Mouse (Mus musculus): ENCODE measurements around the gene Swi5. TPM values are rescaled to one million over a fixed set of nuclear protein-coding genes. Genes with fewer than 3 reads are reported as not detected.
A peak's percentile ranks its signal among the peaks of the same experiment; 100 is the strongest.
"Not testable (repeated sequence)": the region's sequence is repeated elsewhere in the genome, so short reads cannot be mapped to it uniquely, and the experiment has no call there.

The Swi5 gene
- total RNA-seq, 2 experiments from 2014 or later = 212 to 222 TPM

DNA sequence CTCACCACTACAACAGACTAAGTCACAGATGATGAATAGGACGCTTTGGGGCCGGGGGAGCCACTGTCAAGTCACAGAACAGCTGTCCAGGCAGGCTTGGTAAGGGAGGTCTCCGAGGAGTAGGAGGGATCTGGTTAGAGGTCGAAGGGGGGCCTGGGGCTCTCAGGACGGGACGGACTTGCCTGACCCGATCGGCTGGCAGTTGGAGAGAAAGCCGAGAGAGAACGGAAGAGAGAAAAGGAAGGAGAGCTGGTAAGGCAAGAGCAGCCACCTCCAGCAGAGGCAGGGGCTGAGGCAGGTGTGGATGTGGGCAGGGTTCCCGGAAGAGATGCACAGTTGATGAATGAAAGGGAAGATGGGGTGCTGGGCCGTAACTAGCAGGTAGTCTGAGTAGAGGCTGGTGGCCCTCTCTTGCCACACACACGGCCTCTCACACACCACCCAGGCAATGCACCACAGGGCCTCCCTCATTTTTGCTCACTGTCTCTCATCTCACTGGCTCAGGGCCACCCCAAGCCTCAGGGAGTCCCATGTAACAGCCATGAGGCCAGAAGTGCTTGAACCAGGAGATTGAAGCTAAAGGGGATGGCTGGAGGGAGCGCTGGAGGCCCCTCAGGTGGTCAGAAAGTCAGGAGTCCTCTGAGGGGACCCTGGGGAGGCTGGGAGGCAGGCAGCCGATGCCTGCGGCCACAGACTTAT is 21.1 kb upstream of the Swi5 start:
- Histone ChIP-seq H3K4me3 (no peak overlapping the region), H3K27ac (no peak overlapping the region)
- peak in 1 of 2 experiments; percentile 16 for DNase-seq (ENCODE audit: low spot score in 2 of 2)
- no peak for TF ChIP-seq CTCF (conservative IDR thresholded peaks at IDR 0.05)

DNA sequence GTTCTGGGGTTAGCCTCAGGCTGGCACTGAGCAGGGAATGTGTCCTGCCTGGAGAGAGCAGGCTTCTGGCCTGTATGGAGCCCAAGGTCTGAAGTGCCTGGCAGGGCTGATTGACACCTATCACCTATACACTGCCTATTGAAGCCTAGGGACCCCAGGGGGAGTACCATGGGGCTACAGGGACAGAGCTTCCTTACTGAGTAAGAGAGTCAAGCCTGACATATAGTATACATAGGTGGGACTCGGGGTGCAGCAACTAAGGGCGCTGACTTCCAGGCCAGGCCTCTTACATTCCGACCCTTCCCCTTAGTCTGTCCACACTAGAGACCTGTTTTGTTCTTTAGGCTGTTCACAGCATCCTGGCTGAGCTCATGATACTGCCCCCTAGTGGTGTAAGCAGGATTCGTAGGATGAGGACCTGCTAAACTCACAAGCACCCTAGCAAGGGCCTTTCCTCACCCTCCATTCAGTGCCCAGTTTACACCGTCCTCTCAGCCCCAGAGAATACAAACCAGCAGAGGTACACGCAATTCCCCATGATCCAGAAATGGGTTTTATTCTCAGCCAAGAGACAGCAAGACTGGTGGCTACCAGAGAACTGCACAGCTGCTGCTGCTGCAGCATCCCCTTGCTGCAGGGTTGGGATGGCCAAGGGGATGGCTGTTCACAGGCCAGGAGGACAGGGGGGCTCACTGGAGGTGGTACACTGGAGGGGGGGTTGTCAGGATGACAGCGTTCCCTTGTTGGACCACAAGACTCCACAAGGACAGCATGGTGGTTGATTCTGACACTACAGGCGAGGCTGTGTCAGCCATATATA is 20.3 kb upstream of the Swi5 start:
- DNase-seq (ENCODE audit: low spot score in 2 of 2) = peak in 1 of 2 experiments; percentile 79
- TF ChIP-seq CTCF (conservative IDR thresholded peaks at IDR 0.05) = peak; percentile 88
- no peak overlapping the region for H3K4me3 ChIP-seq
- H3K27ac ChIP-seq = no peak overlapping the region

DNA sequence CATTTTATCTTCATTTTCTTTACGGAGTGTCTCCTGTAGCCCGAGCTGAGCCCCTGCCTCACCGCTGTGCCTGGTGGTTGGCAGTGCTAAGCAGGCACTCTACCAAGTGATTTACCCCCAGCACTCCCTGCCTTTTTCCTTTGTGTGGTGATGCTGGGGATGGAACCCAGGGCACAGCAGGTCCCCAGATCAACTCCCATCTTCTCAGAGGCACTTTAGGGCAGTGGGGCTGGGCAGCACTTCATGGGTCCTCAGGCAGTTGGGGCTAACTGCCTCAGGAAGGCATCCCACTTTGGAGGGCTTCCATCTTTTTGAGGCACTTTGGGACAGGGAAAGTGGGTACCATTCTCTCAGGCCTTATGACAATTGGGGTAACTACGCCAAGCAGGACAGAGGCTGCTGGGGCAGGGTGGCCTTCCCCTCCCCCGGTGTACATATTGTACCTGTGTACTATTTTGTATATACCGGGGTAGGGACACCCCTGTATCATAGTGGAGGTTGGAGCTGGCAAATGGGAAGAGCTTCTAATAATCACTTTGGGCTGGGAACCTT is 19.4 kb upstream of the Swi5 start:
- TF ChIP-seq CTCF (conservative IDR thresholded peaks at IDR 0.05) = no peak
- DNase-seq (ENCODE audit: low spot score in 2 of 2) = peak in 1 of 2 experiments; percentile 19
- peak overlapping the region; percentile 18; the same call in 1 of the 2 replicates for H3K27ac ChIP-seq
- H3K4me3 ChIP-seq = no peak overlapping the region

DNA sequence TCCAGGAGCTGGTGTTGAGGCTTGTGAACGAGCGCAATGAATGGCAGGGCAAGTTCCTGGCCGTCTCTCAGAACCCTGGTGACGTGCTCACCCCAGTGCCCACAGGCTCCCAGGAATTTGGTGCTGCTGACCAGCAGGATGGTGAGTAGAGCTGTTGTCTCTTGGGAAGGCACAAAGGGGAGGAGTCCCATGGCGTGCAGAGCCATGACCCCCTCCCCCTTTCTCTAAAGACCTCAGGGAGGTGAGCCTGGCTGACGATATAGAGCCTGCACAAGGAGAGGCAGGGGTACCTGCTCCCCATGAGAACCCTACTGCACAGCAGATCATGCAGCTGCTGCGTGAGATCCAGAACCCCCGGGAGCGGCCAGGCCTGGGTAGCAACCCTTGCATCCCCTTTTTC is 18.3 kb upstream of the Swi5 start:
- peak overlapping the region; percentile 63; the same call in 1 of the 2 replicates for H3K27ac ChIP-seq

DNA sequence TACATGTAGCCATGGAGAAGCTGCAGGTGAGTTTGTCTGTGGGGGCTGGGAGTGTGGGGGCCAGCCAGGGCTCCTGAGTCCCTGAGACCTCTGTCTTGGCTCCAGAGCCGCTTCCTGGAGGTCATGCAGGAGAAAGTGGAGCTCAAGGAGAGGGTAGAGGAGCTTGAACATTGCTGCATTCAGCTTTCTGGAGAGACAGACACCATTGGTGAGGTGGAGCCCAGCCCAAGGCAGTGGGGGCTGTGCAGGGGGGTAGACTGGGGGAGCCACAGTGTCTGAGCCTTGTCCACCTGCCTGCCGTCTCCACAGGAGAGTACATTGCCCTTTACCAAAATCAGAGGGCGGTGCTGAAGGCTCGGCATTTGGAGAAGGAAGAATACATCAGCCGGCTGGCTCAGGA is 17.8 kb upstream of the Swi5 start:
- TF ChIP-seq CTCF (conservative IDR thresholded peaks at IDR 0.05) = no peak
- DNase-seq (ENCODE audit: low spot score in 2 of 2) = no peak
- H3K27ac ChIP-seq = peak overlapping the region; percentile 63; the same call in 1 of the 2 replicates
- H3K4me3 ChIP-seq = no peak overlapping the region

More for the DNA sequence above, 18.3 kb upstream of the Swi5 start:
- DNase-seq (ENCODE audit: low spot score in 2 of 2) = no peak
- no peak overlapping the region for H3K4me3 ChIP-seq
- TF ChIP-seq CTCF (conservative IDR thresholded peaks at IDR 0.05) = no peak

DNA sequence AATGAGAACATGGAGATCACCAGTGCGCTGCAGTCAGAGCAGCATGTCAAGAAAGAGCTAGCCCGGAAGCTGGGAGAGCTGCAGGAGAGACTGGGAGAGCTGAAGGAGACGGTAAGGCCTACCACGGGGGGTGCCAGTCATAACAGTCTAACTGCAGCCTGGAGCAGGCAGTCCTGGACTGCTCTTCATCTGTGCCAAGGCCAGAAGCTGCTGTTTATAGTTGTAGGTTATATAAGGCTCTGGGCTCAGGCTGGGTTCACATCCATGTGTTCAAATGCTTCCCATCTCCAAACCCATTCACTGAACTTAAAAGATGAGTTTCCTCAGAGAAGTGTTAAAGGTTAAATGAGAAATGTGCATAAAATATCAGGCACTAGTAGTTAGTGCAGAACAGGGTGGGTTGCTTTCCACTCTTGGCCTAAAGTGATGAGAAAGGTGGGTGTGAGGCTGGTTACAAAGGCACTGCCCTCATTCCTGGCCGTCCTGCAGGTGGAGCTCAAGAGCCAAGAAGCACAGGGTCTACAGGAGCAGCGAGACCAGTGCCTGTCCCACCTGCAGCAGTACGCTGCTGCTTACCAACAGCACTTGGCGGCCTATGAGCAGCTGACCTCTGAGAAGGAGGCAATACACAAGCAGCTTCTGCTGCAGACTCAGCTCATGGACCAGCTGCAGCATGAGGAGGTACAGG is 16.4 kb upstream of the Swi5 start:
- DNase-seq (ENCODE audit: low spot score in 2 of 2) = peak in 1 of 2 experiments; percentile 64
- TF ChIP-seq CTCF (conservative IDR thresholded peaks at IDR 0.05) = peak; percentile 82
- Histone ChIP-seq H3K4me3 (no peak overlapping the region), H3K27ac (peak overlapping the region; percentile 63)

DNA sequence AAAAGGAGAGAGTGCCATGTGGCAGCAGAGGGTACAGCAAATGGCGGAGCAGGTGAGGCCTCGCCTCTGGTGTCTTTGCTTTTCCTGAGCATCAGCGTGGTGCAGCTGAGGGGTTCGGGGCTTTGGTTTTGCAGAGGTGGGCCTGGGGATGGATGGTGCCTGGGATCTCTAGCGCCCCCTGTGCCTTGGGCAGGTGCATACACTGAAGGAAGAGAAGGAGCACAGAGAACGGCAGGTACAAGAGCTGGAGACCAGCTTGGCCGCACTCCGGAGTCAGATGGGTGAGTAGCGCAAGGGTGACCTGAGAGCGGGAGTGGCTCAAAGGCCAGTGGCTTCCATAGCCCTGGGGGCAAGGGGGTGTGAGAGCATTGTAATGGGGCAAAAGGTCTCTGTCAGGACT is 15.1 kb upstream of the Swi5 start:
- H3K4me3 ChIP-seq = no peak overlapping the region
- TF ChIP-seq CTCF (conservative IDR thresholded peaks at IDR 0.05) = peak; percentile 62
- no peak for DNase-seq (ENCODE audit: low spot score in 2 of 2)

DNA sequence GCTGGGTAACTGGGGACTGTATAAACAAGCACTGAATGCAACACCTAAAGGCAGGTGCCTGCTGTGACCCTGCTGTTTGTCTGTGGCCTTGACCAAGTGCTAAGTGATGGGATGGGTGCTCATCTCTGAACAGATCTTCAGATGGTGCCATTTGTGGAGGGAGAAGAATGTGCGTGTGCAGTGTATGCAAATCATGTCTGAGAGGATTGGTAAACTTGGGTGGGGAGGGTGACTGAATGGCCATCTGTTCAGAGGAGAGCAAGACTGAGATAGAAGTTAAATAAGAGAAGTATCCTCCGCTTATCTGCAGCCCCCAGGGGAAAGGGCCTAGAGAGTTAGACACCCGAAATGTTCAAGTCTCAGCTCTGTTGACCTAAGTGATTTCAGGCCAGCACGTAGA is 11.6 kb upstream of the Swi5 start:
- H3K4me3 ChIP-seq = no peak overlapping the region
- DNase-seq (ENCODE audit: low spot score in 2 of 2) = no peak
- H3K27ac ChIP-seq = peak overlapping the region; percentile 74
- no peak for TF ChIP-seq CTCF (conservative IDR thresholded peaks at IDR 0.05)

More for the DNA sequence above, 15.1 kb upstream of the Swi5 start:
- no peak overlapping the region for H3K27ac ChIP-seq

DNA sequence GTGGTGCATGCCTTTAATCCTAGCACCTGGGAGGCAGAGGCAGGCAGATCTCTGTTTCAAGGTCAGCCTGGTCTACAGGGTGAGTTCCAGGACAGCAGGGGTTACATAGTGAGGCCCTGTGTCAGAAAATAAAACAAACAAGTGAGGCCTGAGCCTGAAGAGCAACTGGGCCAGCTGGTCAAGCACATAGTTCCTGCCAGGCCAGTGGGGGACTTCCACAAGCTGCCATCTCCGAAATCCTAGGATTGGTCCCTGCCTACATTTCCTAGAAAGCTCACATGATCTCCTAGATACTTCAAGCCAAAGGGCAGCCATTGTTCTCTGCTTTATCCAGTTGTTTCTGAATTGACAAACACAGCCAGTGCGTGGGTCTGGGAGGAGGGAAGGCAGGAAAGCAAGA is 8.0 kb upstream of the Swi5 start:
- not testable (repeated sequence) for DNase-seq (ENCODE audit: low spot score in 2 of 2); H3K27ac ChIP-seq; H3K4me3 ChIP-seq

DNA sequence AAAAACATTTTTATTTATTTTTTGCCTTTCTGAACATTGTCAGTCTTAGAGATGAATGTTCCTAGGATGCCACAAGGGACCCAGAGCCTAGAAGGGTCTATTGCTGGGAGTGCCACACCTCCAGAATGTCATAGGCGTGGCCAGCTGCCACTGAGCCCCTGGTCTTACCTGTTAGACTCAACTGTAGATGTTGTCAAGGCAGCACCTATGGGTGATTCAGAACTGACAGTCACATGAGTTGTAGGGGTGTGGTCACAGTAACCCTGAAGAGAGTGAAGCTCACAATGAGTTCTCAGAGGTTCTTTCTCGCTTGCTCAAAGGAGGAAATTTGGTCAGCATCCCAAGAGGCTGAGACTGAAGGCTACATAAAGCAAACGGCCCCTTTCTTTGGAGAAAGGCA is 7.4 kb upstream of the Swi5 start:
- no peak overlapping the region for H3K4me3 ChIP-seq
- no peak for DNase-seq (ENCODE audit: low spot score in 2 of 2)
- TF ChIP-seq CTCF (conservative IDR thresholded peaks at IDR 0.05) = no peak
- no peak overlapping the region for H3K27ac ChIP-seq

DNA sequence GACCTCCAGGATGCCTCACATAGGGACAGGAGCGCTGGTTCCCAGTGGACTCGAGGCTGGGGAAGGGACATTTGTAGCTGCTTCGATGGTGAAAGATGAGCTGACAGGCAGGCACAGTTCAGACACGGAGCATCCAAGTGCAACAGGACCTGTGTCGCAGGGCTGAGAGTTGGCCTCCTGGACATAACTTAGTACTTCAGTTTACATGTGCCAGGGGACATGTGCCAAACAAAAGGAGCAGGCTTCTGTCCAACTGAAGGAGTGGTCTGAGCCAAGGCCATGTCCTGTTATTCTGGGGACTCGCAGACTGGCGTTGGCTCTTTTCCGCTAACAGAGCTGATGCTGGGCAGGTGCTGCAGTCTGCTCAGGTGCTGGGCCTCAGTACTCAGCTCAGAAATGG is 6.5 kb upstream of the Swi5 start:
- TF ChIP-seq CTCF (conservative IDR thresholded peaks at IDR 0.05) = no peak
- no peak for DNase-seq (ENCODE audit: low spot score in 2 of 2)
- Histone ChIP-seq H3K27ac (no peak overlapping the region), H3K4me3 (no peak overlapping the region)

DNA sequence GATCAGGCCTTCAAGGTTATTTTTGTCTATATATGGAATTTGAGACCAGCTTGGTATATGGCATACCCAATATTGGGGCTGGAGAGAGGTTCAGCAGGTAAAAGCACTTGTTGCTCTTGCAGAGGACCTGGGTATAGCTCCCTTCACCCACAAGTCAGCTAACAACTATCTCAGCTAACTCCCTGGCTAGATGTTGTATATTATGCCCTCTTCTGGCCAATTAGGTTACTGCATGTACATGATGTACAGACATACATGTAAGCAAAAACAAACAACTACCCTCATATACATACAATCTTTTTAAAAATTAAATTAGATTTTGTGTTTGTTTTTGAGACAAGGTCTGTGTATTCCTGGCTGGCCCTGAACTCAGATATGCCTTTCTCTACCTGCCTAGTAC is 1.7 kb upstream of the Swi5 start:
- TF ChIP-seq CTCF (conservative IDR thresholded peaks at IDR 0.05) = peak; percentile 81
- DNase-seq (ENCODE audit: low spot score in 2 of 2) = no peak
- H3K27ac ChIP-seq = no peak overlapping the region
- peak overlapping the region; percentile 94; the same call in 1 of the 2 replicates for H3K4me3 ChIP-seq

All from layer of hippocampus, adult 2 months (tissue).